Mouse (Mus musculus) hindbrain, embryonic 13.5 days (tissue): ENCODE data around the gene Rps8. TPM values are rescaled to one million over a fixed set of nuclear protein-coding genes. Genes with fewer than 3 reads are reported as not detected.

Experiments
- ATAC-seq: fragments of 200-750 bp; cut with Nextera tagmentation; 2 replicates; pipeline ENCODE4 v1.8.0; 2017; ENCODE audit warnings: moderate TSS enrichment; ENCODE audit not compliant: low FRiP score
- H3K27ac ChIP-seq: fragments of 300-500 bp; sonication (generic); 2 replicates; pipeline ENCODE4 v1.5.1; 2015; ENCODE audit warnings: inconsistent platforms, mild to moderate bottlenecking, moderate library complexity
- H3K27me3 ChIP-seq: fragments of 300-500 bp; sonication (generic); 2 replicates; pipeline ENCODE4 v1.6.1; 2015; ENCODE audit warnings: mild to moderate bottlenecking, inconsistent platforms
- H3K36me3 ChIP-seq: fragments of 300-500 bp; sonication (generic); 2 replicates; pipeline ENCODE4 v1.6.1; 2015; ENCODE audit warnings: mild to moderate bottlenecking, inconsistent platforms
- H3K4me1 ChIP-seq: fragments of 300-500 bp; sonication (generic); replicated peaks from 2 replicates; pipeline ENCODE4 v1.6.1; 2015; ENCODE audit warnings: inconsistent platforms
- H3K4me2 ChIP-seq: fragments of 300-500 bp; sonication (generic); 2 replicates; pipeline ENCODE4 v1.6.1; 2015; ENCODE audit warnings: inconsistent platforms, mild to moderate bottlenecking, moderate library complexity
- H3K4me3 ChIP-seq: fragments of 300-500 bp; sonication (generic); 2 replicates; pipeline ENCODE4 v1.5.1; 2015; ENCODE audit warnings: mild to moderate bottlenecking, inconsistent platforms
- H3K9ac ChIP-seq: fragments of 300-500 bp; sonication (generic); 2 replicates; pipeline ENCODE4 v1.6.1; 2015; ENCODE audit warnings: mild to moderate bottlenecking, inconsistent platforms
- H3K9me3 ChIP-seq: fragments of 300-500 bp; sonication (generic); 2 replicates; pipeline ENCODE4 v1.6.1; 2016; ENCODE audit warnings: inconsistent platforms
- WGBS: fragments of 180-500 bp; shearing (Covaris S2); methylation state at CpG from one replicate; pipeline ENCODE4 v1.1.7; 2015; 5-methylcytosine and 5-hydroxymethylcytosine counted together
- microRNA-seq: library from miRNA; unstranded; fragments of <30 nt; microRNA quantifications from one replicate; pipeline ENCODE4, GENCODE M21; 2016
- polyA plus RNA-seq: library from polyadenylated mRNA; unstranded; fragments of >200 nt; fragmentation: Nextera tagmentation; extraction: Ambion mirVana; gene quantifications from 2 replicates; pipeline ENCODE4 v1.2.1, GENCODE M21; 2015

Gene Rps8
- polyA plus RNA-seq, 1 experiment from 2014 or later = 608 TPM

- Histone ChIP-seq H3K36me3 (peaks cover 33% of the 10 kb centered on the region), H3K4me3 (no peak overlapping the region), H3K9me3 (no peaks in the 10 kb centered on the region), H3K4me2 (no peak overlapping the region), H3K27ac (no peak overlapping the region), H3K9ac (peak overlapping the region; percentile 24; the same call in 1 of the 2 replicates), H3K27me3 (no peaks in the 10 kb centered on the region), H3K4me1 (peaks cover 15% of the 10 kb centered on the region)
- no peak for ATAC-seq
- 77% methylated on average over 10 of the region's 10 CpGs for WGBS
These were observed 51.4 kb downstream of the Rps8 start for GRCm38 (mm10) chr4:117104672-117105071.

Small RNA genes within 50 kb of the gene (microRNA-seq; reads per million reads assigned to microRNA genes)
- gene Gm22398 = not detected

Other genes with a start within 250 kb of the Rps8 start
- gene Urod, start 161.8 kb downstream of the Rps8 start, polyA plus RNA-seq = 69.7 and 70.2 TPM in 2 replicates
- gene Hectd3, start 160.9 kb downstream of the Rps8 start, polyA plus RNA-seq = 19.5 and 21.5 TPM in 2 replicates
- 46.3 and 47.4 TPM in 2 replicates for gene Eif2b3, start 136.8 kb downstream of the Rps8 start, polyA plus RNA-seq
- gene Ptch2, start 60.2 kb downstream of the Rps8 start, polyA plus RNA-seq = 6.8 and 7.9 TPM in 2 replicates
- gene Btbd19, start 30.5 kb downstream of the Rps8 start, polyA plus RNA-seq = 3.9 and 4.2 TPM in 2 replicates
- gene Tctex1d4, start 29.4 kb downstream of the Rps8 start, polyA plus RNA-seq = 0.86 TPM in 1 of 2 replicates, not detected in the other
- gene Plk3, start 22.3 kb downstream of the Rps8 start, polyA plus RNA-seq = 16.2 and 16.6 TPM in 2 replicates
- gene Kif2c, start 26.4 kb upstream of the Rps8 start, polyA plus RNA-seq = 14.6 and 16.5 TPM in 2 replicates
- gene Tmem53, start 95.7 kb upstream of the Rps8 start, polyA plus RNA-seq = 8.5 and 10.9 TPM in 2 replicates
- gene Armh1, start 95.9 kb upstream of the Rps8 start, polyA plus RNA-seq = 0.97 and 1.1 TPM in 2 replicates